Mouse (Mus musculus) olfactory bulb, adult 2 months (tissue): ENCODE measurements at regions not wholly inside any gene's neighbourhood (a gene's known extent, or its start where the extent isn't known, plus 50 kb on each side); places are given as distances from the start of the nearest gene placed in this dataset.

Source experiments
- CTCF ChIP-seq: fragments of 200-500 bp; IDR thresholded peaks from 2 replicates; pipeline ENCODE4 v1.5.1; 2012; ENCODE audit warnings: low read depth, mild to moderate bottlenecking, low read length, moderate library complexity; ENCODE audit not compliant: insufficient read depth
- POLR2A ChIP-seq: fragments of 200-500 bp; IDR thresholded peaks from 2 replicates; pipeline ENCODE4 v1.6.1; 2012; ENCODE audit warnings: mild to moderate bottlenecking, low read depth, low read length, moderate library complexity; ENCODE audit not compliant: insufficient read depth

GRCm38 (mm10) chr1:194019282-194019681 is 598.7 kb upstream of the Plxna2 start:
- TF ChIP-seq CTCF = no peak
- TF ChIP-seq POLR2A = no peak
